Mouse (Mus musculus) spleen, postnatal 4 days (tissue): ENCODE measurements around the gene Eaf1.
"Not testable (repeated sequence)": the region's sequence is repeated elsewhere in the genome, so short reads cannot be mapped to it uniquely, and the experiment has no call there.

Experiments
- DNase-seq, 2 experiments: peaks; one replicate each; pipeline ENCODE4 v3.0.0; 2022; ENCODE audit warnings: low spot score in 2 of 2

Eaf1 gene

GRCm38 (mm10) chr14:31494349-31494974 is at the start of gene Eaf1:
TSS of gene Eaf1 (plus strand) at chr14:31494399.
- DNase-seq: peak; percentile 38 to 76

- no peak for DNase-seq
These were observed 45.2 kb upstream of the Eaf1 start for GRCm38 (mm10) chr14:31448994-31449393.

GRCm38 (mm10) chr14:31453946-31454345 is 40.3 kb upstream of the Eaf1 start:
- not testable (repeated sequence) for DNase-seq

GRCm38 (mm10) chr14:31454849-31455566 is 39.2 kb upstream of the Eaf1 start:
- DNase-seq: no peak

GRCm38 (mm10) chr14:31456064-31456721 is 38.0 kb upstream of the Eaf1 start:
- no peak for DNase-seq

GRCm38 (mm10) chr14:31458006-31458405 is 36.2 kb upstream of the Eaf1 start:
- DNase-seq: no peak

GRCm38 (mm10) chr14:31462226-31462625 is 32.0 kb upstream of the Eaf1 start:
- DNase-seq: not testable (repeated sequence)

- no peak for DNase-seq
These were observed 31.3 kb upstream of the Eaf1 start for GRCm38 (mm10) chr14:31462886-31463285.

- no peak for DNase-seq
These were observed 30.0 kb upstream of the Eaf1 start for GRCm38 (mm10) chr14:31464176-31464575.

- DNase-seq: no peak
These were observed 24.5 kb upstream of the Eaf1 start for GRCm38 (mm10) chr14:31469711-31470110.

- peak; percentile 65 to 81 for DNase-seq
These were observed 21.6 kb upstream of the Eaf1 start for GRCm38 (mm10) chr14:31472451-31473061.

GRCm38 (mm10) chr14:31473297-31473696 is 20.9 kb upstream of the Eaf1 start:
- no peak for DNase-seq

GRCm38 (mm10) chr14:31482417-31482816 is 11.8 kb upstream of the Eaf1 start:
- no peak for DNase-seq

- DNase-seq: no peak
These were observed 7.7 kb upstream of the Eaf1 start for GRCm38 (mm10) chr14:31486465-31486864.

- no peak for DNase-seq
These were observed 6.1 kb upstream of the Eaf1 start for GRCm38 (mm10) chr14:31488055-31488454.

GRCm38 (mm10) chr14:31493901-31494300 is 298 bp upstream of the Eaf1 start:
- no peak for DNase-seq

- peak; percentile 89 to 93 for DNase-seq
These were observed 816 bp downstream of the Eaf1 start, which contains the start of gene Mettl6 for GRCm38 (mm10) chr14:31494975-31495455. TSS of gene Mettl6 (minus strand) at chr14:31495040.

- no peak for DNase-seq
These were observed 1.3 kb downstream of the Eaf1 start for GRCm38 (mm10) chr14:31495538-31495937.

GRCm38 (mm10) chr14:31496241-31496646 is 2.0 kb downstream of the Eaf1 start:
- peak; percentile 52 to 67 for DNase-seq

- no peak for DNase-seq
These were observed 5.3 kb downstream of the Eaf1 start for GRCm38 (mm10) chr14:31499526-31499925.

GRCm38 (mm10) chr14:31503406-31503805 is 9.2 kb downstream of the Eaf1 start:
- DNase-seq: no peak

GRCm38 (mm10) chr14:31506456-31506855 is 12.3 kb downstream of the Eaf1 start:
- DNase-seq: no peak
